ENCODE assay signal across 9 mouse cellular contexts in the genomic region with DNA sequence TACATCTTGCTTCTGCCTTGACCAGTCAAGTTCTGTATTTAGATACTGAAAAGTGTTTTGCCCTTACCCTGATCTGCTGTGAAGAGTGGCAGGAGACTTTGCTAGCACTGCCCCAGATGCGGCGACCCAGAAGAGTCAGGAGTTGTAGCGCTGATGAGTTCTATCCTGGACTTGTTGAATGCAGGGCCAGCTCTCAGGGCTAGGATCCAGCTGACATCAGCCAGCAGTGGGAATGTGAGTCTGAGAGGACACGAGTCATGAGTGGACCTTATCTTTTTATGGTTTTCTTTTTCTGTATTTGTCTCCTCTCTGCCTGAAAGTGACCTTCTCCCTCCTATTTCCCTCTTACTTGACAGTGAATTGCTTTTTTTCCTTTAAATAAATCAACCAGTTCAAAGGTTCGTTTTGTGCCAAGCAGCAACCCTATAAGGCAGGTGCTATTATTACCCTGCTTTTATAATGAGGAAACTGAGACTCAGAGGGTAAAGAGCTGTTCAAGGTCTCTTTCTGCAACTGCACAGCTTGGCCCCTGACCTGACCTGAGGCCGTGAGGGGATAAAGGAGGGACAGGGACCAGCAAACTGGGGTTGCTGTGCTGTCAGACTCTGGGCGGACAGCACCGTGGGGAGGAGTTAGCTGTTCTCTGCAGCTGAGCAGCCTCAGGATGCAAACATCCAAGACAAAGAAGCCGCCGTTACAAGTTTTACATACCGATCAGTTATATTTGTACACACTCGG. TPM values are rescaled to one million over a fixed set of nuclear protein-coding genes. Genes with fewer than 3 reads are reported as not detected.
DNase-seq lines count a peak whose midpoint lies in the region; ATAC-seq and TF ChIP-seq lines count a peak whose summit lies in the region.
"Had no signal": no experiment of that assay in that cellular context is flagged by ENCODE, and none has a peak within 500 bp of the region (broad histone marks: within the 10 kb centered on the region; RNA-seq: fewer than 3 reads in every experiment).

No protein-coding gene starts in this region.

- ATAC-seq in heart, embryonic 11.5 days (replicated peaks; ENCODE audit: insufficient number of reproducible peaks, low FRiP score, low TSS enrichment): no peak
- ATAC-seq in hindbrain, embryonic 13.5 days (ENCODE audit: low FRiP score): no peak

- DNase-seq in heart, adult 18-20 months: peak; percentile 68 to 73
- DNase-seq in embryo, embryonic 11 days: peak; percentile 17
- no peak for DNase-seq in left cerebral cortex, postnatal 14 days (ENCODE audit: low spot score in 2 of 2)
- no peak for DNase-seq in left cerebral cortex, adult 8-10 months (ENCODE audit: low spot score in 2 of 2)
- no peak for DNase-seq in thymus, postnatal 25 days
- DNase-seq: cerebellum, adult 9-10 months had no signal

- no peaks in the 10 kb centered on the region for H3K27me3 ChIP-seq in heart, embryonic 11.5 days (ENCODE audit: control insufficient read depth, insufficient read depth, low read length)
- no peaks in the 10 kb centered on the region for H3K27me3 ChIP-seq in ES-Bruce4 (ENCODE audit: control insufficient read depth, insufficient read depth, low read length, poor library complexity, severe bottlenecking)
- H3K27me3 ChIP-seq in hindbrain, embryonic 13.5 days: no peaks in the 10 kb centered on the region

- intact Hi-C loops in left cerebral cortex, postnatal 14 days (cut with DNase I): no loop called here

- peak; percentile 72 for TF ChIP-seq EP300 in ES-Bruce4 (IDR thresholded peaks at IDR 0.05; ENCODE audit: insufficient read depth, low read depth, low read length)

- no peaks in the 10 kb centered on the region for H3K9me3 ChIP-seq in heart, embryonic 11.5 days (replicated peaks; ENCODE audit: control insufficient read depth, low read length)
- no peaks in the 10 kb centered on the region for H3K9me3 ChIP-seq in ES-Bruce4 (replicated peaks; ENCODE audit: control insufficient read depth, insufficient read depth, low read length, poor library complexity, severe bottlenecking)
- H3K9me3 ChIP-seq in hindbrain, embryonic 13.5 days: no peaks in the 10 kb centered on the region

- H3K36me3 ChIP-seq in heart, embryonic 11.5 days (ENCODE audit: control insufficient read depth, insufficient read depth, low read length): no peaks in the 10 kb centered on the region
- H3K36me3 ChIP-seq in ES-Bruce4 (ENCODE audit: control insufficient read depth, insufficient read depth, low read length, poor library complexity, severe bottlenecking): no peaks in the 10 kb centered on the region; the same call in 1 of the 2 replicates
- no peaks in the 10 kb centered on the region for H3K36me3 ChIP-seq in hindbrain, embryonic 13.5 days

- TF ChIP-seq POLR2A in ES-Bruce4 (IDR thresholded peaks at IDR 0.05; ENCODE audit: insufficient read depth, low read length): no peak

- 42% methylated on average over 12 of the region's 12 CpGs for WGBS in heart, embryonic 11.5 days (ENCODE audit: insufficient replicate concordance)
- WGBS in hindbrain, embryonic 13.5 days: 32% methylated on average over 12 of the region's 12 CpGs

- no peak overlapping the region for H3K27ac ChIP-seq in heart, embryonic 11.5 days (ENCODE audit: low read depth, low read length)
- peak overlapping the region; percentile 75 for H3K27ac ChIP-seq in ES-Bruce4 (ENCODE audit: insufficient read depth, low read length)
- peak overlapping the region; percentile 48; the same call in 1 of the 2 replicates for H3K27ac ChIP-seq in hindbrain, embryonic 13.5 days

- no peak for TF ChIP-seq CTCF in ES-Bruce4 (IDR thresholded peaks at IDR 0.05; ENCODE audit: low read depth, low read length)

- no peak overlapping the region for H3K4me2 ChIP-seq in heart, embryonic 11.5 days
- no peak overlapping the region for H3K4me2 ChIP-seq in hindbrain, embryonic 13.5 days

- H3K4me3 ChIP-seq in heart, embryonic 11.5 days (ENCODE audit: low read depth, low read length): no peak overlapping the region
- no peak overlapping the region for H3K4me3 ChIP-seq in ES-Bruce4 (ENCODE audit: low read depth, low read length)
- no peak overlapping the region for H3K4me3 ChIP-seq in hindbrain, embryonic 13.5 days

- no peak overlapping the region for H3K9ac ChIP-seq in heart, embryonic 11.5 days (ENCODE audit: low read depth, low read length)
- no peak overlapping the region for H3K9ac ChIP-seq in ES-Bruce4 (ENCODE audit: low read depth, poor library complexity, severe bottlenecking)
- peak overlapping the region; percentile 2; the same call in 1 of the 2 replicates for H3K9ac ChIP-seq in hindbrain, embryonic 13.5 days

- H3K4me1 ChIP-seq in heart, embryonic 11.5 days (ENCODE audit: control insufficient read depth, insufficient read depth, low read length): peaks cover 11% of the 10 kb centered on the region
- peaks cover 2% of the 10 kb centered on the region for H3K4me1 ChIP-seq in ES-Bruce4 (ENCODE audit: control insufficient read depth, insufficient read depth, low read length)
- H3K4me1 ChIP-seq in hindbrain, embryonic 13.5 days (replicated peaks): peaks cover 14% of the 10 kb centered on the region

RNA-seq across cellular contexts. Expression of gene Prkar2a, which starts 14.4 kb away (rescaled TPM):
- 10 to 100 TPM; 76.2 to 79.9 TPM for total RNA-seq in heart, adult 18-20 months (2021)
- polyA plus RNA-seq in heart, embryonic 11.5 days (2014; fragmentation: Nextera tagmentation; extraction: Ambion mirVana): 29.8 and 33.7 TPM in 2 replicates
- polyA plus RNA-seq in ES-Bruce4 (2011; ENCODE audit: insufficient read depth, insufficient read length, low read depth, missing spikeins): 58.4 and 72.2 TPM in 2 replicates
- 50.1 and 51.9 TPM in 2 replicates for polyA plus RNA-seq in hindbrain, embryonic 13.5 days (2015; fragmentation: Nextera tagmentation; extraction: Ambion mirVana)
- total RNA-seq in left cerebral cortex, postnatal 14 days (2021): 10 to 100 TPM; 40.6 to 45.5 TPM
- total RNA-seq in left cerebral cortex, adult 8-10 months (2022): 10 to 100 TPM; 45.9 to 52.1 (median 49.3) TPM

RNA-seq across cellular contexts. Expression of gene Slc25a20, which starts 41.7 kb away (rescaled TPM):
- total RNA-seq in heart, adult 18-20 months (2021): 100 to 1,000 TPM; 214 to 233 TPM
- 30.3 and 45.9 TPM in 2 replicates for polyA plus RNA-seq in heart, embryonic 11.5 days (2014; fragmentation: Nextera tagmentation; extraction: Ambion mirVana)
- 30.1 and 35.7 TPM in 2 replicates for polyA plus RNA-seq in ES-Bruce4 (2011; ENCODE audit: insufficient read depth, insufficient read length, low read depth, missing spikeins)
- 45.0 and 45.5 TPM in 2 replicates for polyA plus RNA-seq in hindbrain, embryonic 13.5 days (2015; fragmentation: Nextera tagmentation; extraction: Ambion mirVana)
- total RNA-seq in left cerebral cortex, postnatal 14 days (2021): 10 to 100 TPM; 14.5 to 15.0 TPM
- total RNA-seq in left cerebral cortex, adult 8-10 months (2022): 10 to 100 TPM; 11.1 to 15.8 (median 13.6) TPM

RNA-seq across cellular contexts. Expression of gene Arih2, which starts 54.4 kb away (rescaled TPM):
- total RNA-seq in heart, adult 18-20 months (2021): 10 to 100 TPM; 40.6 to 42.7 TPM
- 37.6 and 44.3 TPM in 2 replicates for polyA plus RNA-seq in heart, embryonic 11.5 days (2014; fragmentation: Nextera tagmentation; extraction: Ambion mirVana)
- 131 and 133 TPM in 2 replicates for polyA plus RNA-seq in ES-Bruce4 (2011; ENCODE audit: insufficient read depth, insufficient read length, low read depth, missing spikeins)
- polyA plus RNA-seq in hindbrain, embryonic 13.5 days (2015; fragmentation: Nextera tagmentation; extraction: Ambion mirVana): 47.3 and 52.9 TPM in 2 replicates
- 10 to 100 TPM; 49.8 to 50.2 TPM for total RNA-seq in left cerebral cortex, postnatal 14 days (2021)
- 10 to 100 TPM; 51.8 to 55.6 (median 54.2) TPM for total RNA-seq in left cerebral cortex, adult 8-10 months (2022)

Comparison
In these comparisons a context has a peak if more than half of its experiments do, and no peak if none do; other contexts are left out.
1. DNase-seq: peak in heart, adult 18-20 months (2 of 2) and embryo, embryonic 11 days (single experiment); none in left cerebral cortex, postnatal 14 days (0 of 2), left cerebral cortex, adult 8-10 months (0 of 2) and thymus, postnatal 25 days (single experiment).
2. RNA of gene Slc25a20, which starts 41.7 kb away (total RNA-seq): 214 to 233 TPM in heart, adult 18-20 months; 14.5 to 15.0 TPM in left cerebral cortex, postnatal 14 days and 11.1 to 15.8 TPM in left cerebral cortex, adult 8-10 months; every median in the first group is over 10 times any median in the second.